Mouse (Mus musculus) MEL (cell line): Measurements from ENCODE around the gene Sds.

Experiments
- CTCF ChIP-seq, 3 experiments: IDR thresholded peaks in 2 of 3; conservative IDR thresholded peaks in 1 of 3; 2 replicates each; pipeline ENCODE4 v1.5.1; 2011 to 2012; ENCODE audit warnings: low read length in 3 of 3, low read depth in 2 of 3, mild to moderate bottlenecking in 2 of 3, improper control_type of control experiment in 1 of 3, inconsistent platforms in 1 of 3, mixed read lengths in 1 of 3, moderate library complexity in 1 of 3; ENCODE audit not compliant: control insufficient read depth in 1 of 3, insufficient read depth in 1 of 3, poor library complexity in 1 of 3, severe bottlenecking in 1 of 3
- GABPA ChIP-seq: IDR thresholded peaks from 2 replicates; pipeline ENCODE4 v1.6.1; 2012; ENCODE audit warnings: low read depth, mild to moderate bottlenecking, inconsistent platforms, low read length, improper control_type of control experiment, moderate library complexity
- GATA1 ChIP-seq: IDR thresholded peaks from 2 replicates; pipeline ENCODE4 v1.6.1; 2011; ENCODE audit warnings: low read depth, low read length, improper control_type of control experiment
- POLR2A ChIP-seq, 2 experiments: IDR thresholded peaks; 2 replicates each; pipeline ENCODE4 v1.6.1; 2011 to 2012; ENCODE audit warnings: low read length in 2 of 2, mild to moderate bottlenecking in 2 of 2, control low read depth in 1 of 2, improper control_type of control experiment in 1 of 2, low read depth in 1 of 2, moderate library complexity in 1 of 2; ENCODE audit not compliant: control insufficient read depth in 1 of 2, insufficient read depth in 1 of 2, poor library complexity in 1 of 2
- POLR2AphosphoS2 ChIP-seq: IDR thresholded peaks from 2 replicates; pipeline ENCODE4 v1.6.1; 2011; ENCODE audit warnings: low read length, improper control_type of control experiment

DNA sequence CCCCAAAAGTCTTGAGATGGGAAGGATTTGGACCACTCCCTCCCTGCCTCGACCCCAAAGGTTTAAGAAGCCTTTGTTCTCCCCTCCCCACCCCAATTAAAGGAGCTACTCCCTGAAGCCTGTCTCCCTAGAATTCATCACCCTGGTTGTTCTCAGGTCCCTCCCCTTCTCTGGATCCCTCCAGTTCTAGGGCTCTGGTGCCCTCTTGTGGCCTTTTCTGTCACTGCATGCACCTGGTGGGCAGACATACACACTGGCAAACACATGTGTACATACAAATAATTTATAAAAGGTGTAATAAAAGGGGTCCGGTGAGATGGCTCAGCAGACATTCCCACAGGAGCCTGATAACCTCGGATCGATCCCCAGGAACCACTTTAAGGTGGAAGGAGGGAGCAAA, 12.0 kb upstream of the Sds start:
- no peak for TF ChIP-seq POLR2A (IDR thresholded peaks at IDR 0.05; ENCODE audit: control insufficient read depth in 1 of 2, insufficient read depth in 1 of 2, low read depth in 1 of 2, low read length in 2 of 2, poor library complexity in 1 of 2)
- no peak for TF ChIP-seq GABPA
- TF ChIP-seq GATA1, result no peak
- peak; percentile 66 to 75 (median 74) for TF ChIP-seq CTCF (IDR thresholded peaks at IDR 0.05 in 2 of 3, conservative IDR thresholded peaks at IDR 0.05 in 1 of 3; ENCODE audit: control insufficient read depth in 1 of 3, insufficient read depth in 1 of 3, low read depth in 2 of 3, low read length in 3 of 3, poor library complexity in 1 of 3, severe bottlenecking in 1 of 3)
- TF ChIP-seq POLR2AphosphoS2, result no peak
